Mouse (Mus musculus) cerebellum, adult 2 months (tissue): Measurements from ENCODE around the gene Stoml2.

Source experiments
- CTCF ChIP-seq: fragments of 200-500 bp; IDR thresholded peaks from 2 replicates; pipeline ENCODE4 v1.5.1; 2011; ENCODE audit warnings: low read depth, mild to moderate bottlenecking, control low read depth, low read length, moderate library complexity, borderline replicate concordance; ENCODE audit not compliant: insufficient read depth
- POLR2A ChIP-seq: fragments of 200-500 bp; IDR thresholded peaks from 2 replicates; pipeline ENCODE4 v1.6.1; 2011; ENCODE audit warnings: low read length, control low read depth, borderline replicate concordance; ENCODE audit not compliant: insufficient read depth

- TF ChIP-seq CTCF (no peak), POLR2A (no peak)
Measured at GRCm38 (mm10) chr4:43029121-43029520, 2.4 kb downstream of the Stoml2 start.
